Mouse (Mus musculus) cerebellum, adult 2 months (tissue): ENCODE measurements at regions not wholly inside any gene's neighbourhood (a gene's known extent, or its start where the extent isn't known, plus 50 kb on each side); places are given as distances from the start of the nearest gene placed in this dataset.

Experiments used
- CTCF ChIP-seq: fragments of 200-500 bp; IDR thresholded peaks from 2 replicates; pipeline ENCODE4 v1.5.1; 2011; ENCODE audit warnings: low read depth, mild to moderate bottlenecking, control low read depth, low read length, moderate library complexity, borderline replicate concordance; ENCODE audit not compliant: insufficient read depth
- POLR2A ChIP-seq: fragments of 200-500 bp; IDR thresholded peaks from 2 replicates; pipeline ENCODE4 v1.6.1; 2011; ENCODE audit warnings: low read length, control low read depth, borderline replicate concordance; ENCODE audit not compliant: insufficient read depth

GRCm38 (mm10) chr10:3148171-3148570 is 119.4 kb downstream of the H60c start:
- TF ChIP-seq POLR2A (no peak), CTCF (no peak)
